Mouse (Mus musculus): Measurements from ENCODE around the gene Slc7a11. TPM values are rescaled to one million over a fixed set of nuclear protein-coding genes. Genes with fewer than 3 reads are reported as not detected.
A peak's percentile ranks its signal among the peaks of the same experiment; 100 is the strongest.

The Slc7a11 gene
- total RNA-seq, 4 experiments from 2014 or later = 0.11 TPM; not detected in 3

- DNase-seq (ENCODE audit: low spot score) = no peak
Measured at GRCm38 (mm10) chr3:50144144-50144543, 299.3 kb downstream of the Slc7a11 start.

DNA sequence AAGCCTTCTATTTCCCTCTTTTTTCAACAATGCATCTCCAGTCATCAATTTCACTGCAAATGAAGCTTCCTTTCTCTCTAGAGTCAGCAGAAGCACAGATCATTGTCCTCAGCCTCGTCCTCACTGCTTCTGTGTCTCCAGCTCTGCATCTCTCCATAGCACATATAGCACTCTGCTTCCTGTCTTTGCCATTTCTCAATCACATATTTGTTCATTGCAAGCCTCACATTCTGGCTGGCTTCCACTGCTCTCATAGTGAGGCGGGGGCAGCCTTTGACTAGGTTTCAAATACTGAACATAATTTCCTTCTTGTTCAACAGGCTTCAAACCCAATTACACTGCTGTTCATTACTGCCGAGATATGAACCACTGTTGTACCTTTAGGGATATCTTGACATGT is 305.1 kb downstream of the Slc7a11 start:
- no peak for DNase-seq (ENCODE audit: low spot score)

DNA sequence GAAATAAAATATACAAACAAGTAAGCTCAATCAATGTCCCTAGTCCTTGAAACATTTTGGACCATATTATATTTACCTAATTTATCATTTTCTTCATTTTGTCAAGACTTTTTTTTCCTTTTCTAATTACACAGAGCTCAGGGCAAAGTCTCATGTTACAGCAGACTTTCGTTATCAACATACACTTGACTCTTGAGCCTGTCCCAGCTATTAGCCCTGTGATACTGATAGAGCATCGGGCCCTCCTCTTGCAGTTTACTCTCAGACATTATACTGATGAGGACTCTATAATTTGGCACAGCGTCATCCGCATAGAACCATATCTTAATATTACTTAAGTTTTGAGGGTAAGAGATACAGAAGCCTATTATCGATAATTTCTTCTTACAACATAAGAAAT is 311.2 kb downstream of the Slc7a11 start:
- no peak for DNase-seq (ENCODE audit: low spot score)

- no peak for DNase-seq (ENCODE audit: low spot score)
Measured at GRCm38 (mm10) chr3:50130319-50130718, 313.1 kb downstream of the Slc7a11 start.

GRCm38 (mm10) chr3:50121001-50121400 is 322.4 kb downstream of the Slc7a11 start:
- no peak for DNase-seq (ENCODE audit: low spot score)

DNA sequence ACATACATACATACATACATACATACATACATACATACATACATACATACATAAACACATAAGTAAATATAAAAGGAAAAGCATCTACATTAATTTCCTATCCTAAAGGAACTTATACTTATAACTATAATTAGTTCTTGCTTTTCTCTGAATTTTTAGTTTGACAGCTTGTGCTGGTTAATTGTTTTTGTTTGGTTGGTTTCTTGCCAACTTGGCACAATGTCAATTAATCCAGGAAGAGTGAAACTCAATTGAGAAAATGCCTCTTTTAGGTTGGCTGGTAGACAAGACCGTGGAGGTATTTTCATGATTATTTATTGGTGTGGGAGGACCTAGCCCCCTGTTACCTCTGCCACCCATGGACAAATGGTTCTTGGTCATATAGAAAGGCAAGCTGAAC is 327.1 kb downstream of the Slc7a11 start:
- no peak for DNase-seq (ENCODE audit: low spot score)

DNA sequence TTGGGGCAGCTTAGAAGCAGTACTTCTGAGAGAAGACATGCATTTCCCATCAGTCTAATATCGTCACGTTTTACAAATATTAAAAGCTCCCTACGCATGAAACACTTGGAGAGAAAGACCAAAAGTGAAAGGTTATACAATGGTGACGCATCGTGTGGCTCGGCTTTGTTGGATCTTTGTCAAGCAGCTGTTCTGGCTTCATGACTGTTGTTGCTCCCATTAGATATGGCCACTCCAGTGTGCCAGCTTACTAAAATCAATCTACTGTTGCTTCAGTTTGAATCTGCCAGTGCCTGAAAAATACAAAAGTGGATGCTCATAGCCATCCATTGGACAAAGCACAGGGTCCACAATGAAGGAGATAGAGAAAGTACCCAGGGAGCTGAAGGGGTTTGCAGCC is 337.9 kb downstream of the Slc7a11 start:
- peak; percentile 31 for DNase-seq (ENCODE audit: low spot score)

- no peak for DNase-seq (ENCODE audit: low spot score)
Measured at GRCm38 (mm10) chr3:50094404-50095092, 348.9 kb downstream of the Slc7a11 start.

DNA sequence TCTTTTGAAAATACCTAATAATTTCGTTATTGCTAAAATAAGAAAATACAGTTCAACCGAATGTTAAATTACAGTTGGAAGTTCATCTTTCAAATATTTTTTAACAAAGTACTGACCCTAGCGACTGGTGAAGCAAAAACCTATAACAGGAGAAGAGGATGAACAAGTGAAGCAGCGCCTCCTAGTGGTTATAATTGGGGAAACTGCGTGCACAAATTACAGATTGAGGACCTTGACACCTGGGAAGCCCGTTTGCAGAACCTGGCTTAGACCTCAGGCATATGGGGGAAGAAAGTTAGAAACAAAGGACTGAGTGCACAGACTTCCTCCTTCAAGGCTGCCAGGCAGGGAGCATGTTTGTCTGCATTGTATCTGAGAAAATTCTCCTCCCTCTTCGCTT is 366.4 kb downstream of the Slc7a11 start:
- peak; percentile 61 for DNase-seq (ENCODE audit: low spot score)

DNA sequence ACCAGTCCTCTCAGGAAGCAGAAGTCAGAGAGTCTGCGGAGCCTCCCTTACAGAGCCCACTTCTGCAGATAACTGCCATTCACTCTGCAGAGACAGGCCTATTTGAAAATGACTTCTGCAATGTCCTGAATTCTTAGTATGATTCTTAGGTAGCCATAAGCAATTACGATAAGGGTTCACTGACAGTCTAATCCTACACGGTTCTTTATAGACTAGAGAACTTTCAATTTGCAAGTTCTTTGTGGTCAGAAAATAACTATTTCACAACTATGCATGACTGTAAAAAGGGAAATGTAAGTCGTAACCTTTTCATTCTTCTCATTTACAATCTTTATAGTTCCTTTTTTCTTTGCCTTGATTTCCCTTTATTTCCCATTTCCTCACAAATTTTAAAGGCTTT is 380.0 kb downstream of the Slc7a11 start:
- DNase-seq (ENCODE audit: low spot score) = no peak

DNA sequence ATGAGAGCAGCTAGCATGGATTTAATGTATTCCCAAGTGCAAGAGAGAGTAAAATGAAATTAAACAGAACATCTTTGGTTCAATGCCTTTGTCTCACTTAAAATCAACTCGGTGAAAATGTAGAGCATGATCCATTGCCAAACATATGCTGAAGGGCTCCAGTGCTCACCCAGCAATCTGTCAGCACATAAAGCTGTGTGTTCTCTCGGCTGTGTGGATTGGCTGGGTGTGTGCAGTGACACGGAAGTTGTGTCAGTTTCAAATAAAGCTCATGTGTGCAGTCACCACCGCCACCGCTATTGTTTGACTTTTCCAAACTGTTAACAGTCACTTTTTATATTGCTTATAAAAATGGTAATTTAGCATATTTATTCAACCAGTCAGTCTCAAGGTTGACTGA is 398.7 kb downstream of the Slc7a11 start:
- DNase-seq (ENCODE audit: low spot score) = no peak

DNA sequence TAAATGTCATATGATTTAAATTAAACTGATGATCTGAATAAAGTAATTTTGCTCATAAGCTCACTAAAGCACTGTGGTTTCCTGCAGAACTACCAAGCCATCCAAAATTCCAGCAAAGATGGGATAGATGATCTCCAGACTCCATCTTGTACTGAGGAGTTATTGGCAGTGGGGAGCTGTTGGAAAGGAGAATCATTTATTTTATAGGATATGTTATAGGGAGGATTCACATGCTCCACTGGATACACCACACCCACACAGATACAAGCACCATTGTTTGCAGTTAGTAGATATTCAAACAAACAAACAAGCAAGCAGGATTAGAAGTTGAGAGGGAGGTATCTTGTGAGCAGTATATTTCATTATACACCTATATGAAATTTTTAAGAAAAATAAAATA is 399.3 kb downstream of the Slc7a11 start:
- DNase-seq (ENCODE audit: low spot score) = no peak

- no peak for DNase-seq (ENCODE audit: low spot score)
Measured at GRCm38 (mm10) chr3:50041141-50041540, 402.3 kb downstream of the Slc7a11 start.

- DNase-seq (ENCODE audit: low spot score) = no peak
Measured at GRCm38 (mm10) chr3:50035875-50036528, 407.4 kb downstream of the Slc7a11 start.

DNA sequence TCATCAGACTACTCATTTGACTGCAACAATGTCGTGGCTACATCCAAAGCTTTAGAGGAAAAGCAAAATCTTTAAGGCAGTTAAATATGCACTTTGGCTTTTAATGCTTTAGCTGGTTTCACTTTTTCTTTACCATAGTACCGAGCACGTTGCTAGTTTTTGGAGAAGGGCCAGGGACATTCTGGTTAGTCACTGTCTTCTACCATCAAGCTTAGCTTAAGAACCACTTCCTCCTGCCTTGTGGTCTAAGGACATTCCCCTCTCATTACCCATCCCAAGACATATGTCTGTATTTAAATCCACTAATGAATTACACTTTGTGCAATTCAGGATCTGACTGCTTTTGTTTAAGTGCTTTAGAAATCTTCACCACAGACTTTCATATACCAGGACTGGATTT is 410.1 kb downstream of the Slc7a11 start:
- no peak for DNase-seq (ENCODE audit: low spot score)

GRCm38 (mm10) chr3:50026039-50026438 is 417.4 kb downstream of the Slc7a11 start:
- no peak for DNase-seq (ENCODE audit: low spot score)

- no peak for DNase-seq (ENCODE audit: low spot score)
Measured at GRCm38 (mm10) chr3:50014396-50014795, 429.0 kb downstream of the Slc7a11 start.

DNA sequence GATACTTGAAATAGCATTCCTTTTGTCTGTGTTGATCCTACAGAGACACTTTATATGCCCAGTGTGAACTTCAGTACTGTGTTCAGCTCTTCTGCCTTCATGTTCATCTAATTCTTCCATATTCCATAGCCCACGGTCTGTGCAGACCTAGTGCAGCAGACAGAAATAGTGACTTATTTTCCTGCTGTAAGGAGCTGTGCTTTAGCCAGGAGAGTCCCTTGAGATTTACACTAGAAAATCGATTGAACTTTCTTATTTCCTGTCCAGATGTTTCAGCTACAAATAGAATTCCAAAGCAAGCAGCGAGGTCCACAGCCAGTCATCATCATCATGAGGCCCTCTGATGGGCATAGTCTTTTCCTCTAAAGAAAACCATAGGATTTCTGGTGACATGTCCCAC is 431.4 kb downstream of the Slc7a11 start:
- peak; percentile 54 for DNase-seq (ENCODE audit: low spot score)

GRCm38 (mm10) chr3:50003970-50004683 is 439.3 kb downstream of the Slc7a11 start:
- DNase-seq (ENCODE audit: low spot score) = no peak

- DNase-seq (ENCODE audit: low spot score) = no peak
Measured at GRCm38 (mm10) chr3:50002067-50002466, 441.3 kb downstream of the Slc7a11 start.

GRCm38 (mm10) chr3:50001635-50002034 is 441.8 kb downstream of the Slc7a11 start:
- DNase-seq (ENCODE audit: low spot score) = no peak

DNA sequence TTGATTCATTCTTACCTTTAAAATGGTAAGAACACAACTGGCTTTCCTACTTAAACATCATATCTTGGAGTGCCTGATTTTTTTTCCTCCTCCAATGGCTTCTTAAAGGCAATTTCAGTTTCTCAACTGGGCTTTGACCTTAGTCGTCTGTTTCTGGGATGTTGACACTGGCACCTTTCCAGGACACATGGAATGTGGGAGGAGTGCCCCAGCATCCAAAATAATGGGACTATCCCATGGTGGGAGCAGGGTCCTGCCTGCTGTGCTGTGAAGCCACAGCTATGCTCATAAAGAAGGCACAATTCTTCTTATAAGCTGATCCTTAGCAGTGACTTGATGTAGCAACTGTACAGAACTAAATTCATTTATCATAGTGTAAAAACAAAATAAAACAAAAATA is 450.5 kb downstream of the Slc7a11 start:
- DNase-seq (ENCODE audit: low spot score) = peak; percentile 9

GRCm38 (mm10) chr3:49987236-49987635 is 456.2 kb downstream of the Slc7a11 start:
- no peak for DNase-seq (ENCODE audit: low spot score)
